Mouse (Mus musculus) neural tube, embryonic 10.5 days (tissue): ENCODE measurements at regions not wholly inside any gene's neighbourhood (a gene's known extent, or its start where the extent isn't known, plus 50 kb on each side); places are given as distances from the start of the nearest gene placed in this dataset.

ENCODE experiments used
- DNase-seq: peaks from one replicate; pipeline ENCODE4 v3.0.0-alpha.2; 2017; ENCODE audit warnings: low spot score; ENCODE audit errors: extremely low spot score

GRCm38 (mm10) chr13:113736468-113736867 lies 57.8 kb upstream of the Arl15 start:
- DNase-seq = no peak

- DNase-seq = no peak
Measured at GRCm38 (mm10) chr13:113735611-113736285, 58.6 kb upstream of the Arl15 start.

GRCm38 (mm10) chr13:113734134-113734794 lies 60.0 kb upstream of the Arl15 start:
- DNase-seq = peak; percentile 44

- DNase-seq = no peak
Measured at GRCm38 (mm10) chr13:113733734-113734133, 60.6 kb upstream of the Arl15 start.

- DNase-seq = no peak
Measured at GRCm38 (mm10) chr13:113730776-113731400, 63.4 kb upstream of the Arl15 start.

GRCm38 (mm10) chr13:113730062-113730775 lies 64.1 kb upstream of the Arl15 start:
- DNase-seq = no peak

- no peak for DNase-seq
Measured at GRCm38 (mm10) chr13:113729574-113729973, 64.7 kb upstream of the Arl15 start.

GRCm38 (mm10) chr13:113728111-113728510 lies 64.6 kb upstream of the Hspb3 start:
- no peak for DNase-seq

- DNase-seq = no peak
Measured at GRCm38 (mm10) chr13:113724881-113725837, 61.7 kb upstream of the Hspb3 start.

GRCm38 (mm10) chr13:113715231-113715630 lies 51.8 kb upstream of the Hspb3 start:
- no peak for DNase-seq

- DNase-seq = no peak
Measured at GRCm38 (mm10) chr13:113713844-113714243, 50.4 kb upstream of the Hspb3 start.
